Mouse (Mus musculus): ENCODE results near the gene Cda.

DNA sequence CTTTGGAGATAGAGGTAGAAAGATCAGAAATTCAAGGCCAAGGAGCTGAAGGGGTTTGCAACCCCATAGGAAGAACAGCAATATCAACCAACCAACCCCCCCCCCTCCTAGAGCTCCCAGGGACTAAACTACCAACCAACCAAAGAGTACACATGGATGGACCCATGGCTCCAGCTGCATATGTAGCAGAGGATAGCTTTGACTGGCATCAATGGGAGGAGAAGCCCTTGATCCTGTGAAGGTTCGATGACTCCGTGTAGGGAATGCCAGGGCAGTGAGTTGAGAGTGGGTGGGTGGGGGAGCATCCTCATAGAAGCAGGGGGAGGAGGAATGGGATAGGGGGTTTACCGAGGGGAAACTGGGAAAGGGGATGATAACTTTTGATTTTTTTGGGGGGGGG lies 43.3 kb downstream of the Cda start:
- TF ChIP-seq CTCF (IDR thresholded peaks at IDR 0.05; ENCODE audit: insufficient read depth, low read depth, low read length) (no peak), POLR2A (IDR thresholded peaks at IDR 0.05; ENCODE audit: insufficient read depth, low read depth, low read length) (no peak)

Measured in olfactory bulb, adult 2 months (tissue).